Mouse (Mus musculus) intestine, embryonic 16.5 days (tissue): Measurements from ENCODE around the gene Ap1g2. TPM values are rescaled to one million over a fixed set of nuclear protein-coding genes. Genes with fewer than 3 reads are reported as not detected.

ENCODE experiments used
- ATAC-seq: fragments of 200-750 bp; cut with Nextera tagmentation; 2 replicates; pipeline ENCODE4 v1.8.0; 2017; ENCODE audit warnings: moderate TSS enrichment, moderate library complexity
- H3K27ac ChIP-seq: fragments of 300-500 bp; sonication (generic); 2 replicates; pipeline ENCODE4 v1.5.1; 2014; ENCODE audit warnings: mild to moderate bottlenecking, low read length
- H3K27me3 ChIP-seq: fragments of 300-500 bp; sonication (generic); replicated peaks from 2 replicates; pipeline ENCODE4 v1.6.1; 2014; ENCODE audit warnings: low read length, control low read depth, mixed read lengths; ENCODE audit not compliant: control insufficient read depth, insufficient read depth
- H3K36me3 ChIP-seq: fragments of 300-500 bp; sonication (generic); 2 replicates; pipeline ENCODE4 v1.6.1; 2014; ENCODE audit warnings: low read length, control low read depth; ENCODE audit not compliant: control insufficient read depth, insufficient read depth
- H3K4me1 ChIP-seq: fragments of 300-500 bp; sonication (generic); 2 replicates; pipeline ENCODE4 v1.6.1; 2014; ENCODE audit warnings: low read length, control low read depth, mixed read lengths; ENCODE audit not compliant: control insufficient read depth, insufficient read depth
- H3K4me2 ChIP-seq: fragments of 300-500 bp; sonication (generic); 2 replicates; pipeline ENCODE4 v1.6.1; 2014; ENCODE audit warnings: low read depth, low read length, control low read depth
- H3K4me3 ChIP-seq: fragments of 300-500 bp; sonication (generic); 2 replicates; pipeline ENCODE4 v1.5.1; 2014; ENCODE audit warnings: mild to moderate bottlenecking, low read length
- H3K9ac ChIP-seq: fragments of 300-500 bp; sonication (generic); 2 replicates; pipeline ENCODE4 v1.6.1; 2014; ENCODE audit warnings: low read depth, low read length
- H3K9me3 ChIP-seq: fragments of 300-500 bp; sonication (generic); 2 replicates; pipeline ENCODE4 v1.6.1; 2016; ENCODE audit warnings: low read length, control low read depth; ENCODE audit not compliant: control insufficient read depth
- WGBS: fragments of 180-500 bp; shearing (Covaris S2); extraction: QIAGEN DNeasy Blood & Tissue Kit; methylation state at CpG from one replicate; pipeline ENCODE4 v1.1.7; 2014; 5-methylcytosine and 5-hydroxymethylcytosine counted together
- polyA plus RNA-seq: library from polyadenylated mRNA; unstranded; fragments of >200 nt; fragmentation: Nextera tagmentation; extraction: Ambion mirVana; gene quantifications from 2 replicates; pipeline ENCODE4 v1.2.1, GENCODE M21; 2015

Gene Ap1g2
- polyA plus RNA-seq, 1 experiment from 2014 or later: 106 TPM

- Histone ChIP-seq H3K4me1 (no peaks in the 10 kb centered on the region), H3K36me3 (no peaks in the 10 kb centered on the region), H3K9ac (no peak overlapping the region), H3K27me3 (no peaks in the 10 kb centered on the region), H3K27ac (no peak overlapping the region), H3K4me2 (no peak overlapping the region), H3K4me3 (no peak overlapping the region), H3K9me3 (no peaks in the 10 kb centered on the region)
- ATAC-seq: no peak
- 80% methylated on average over 10 of the region's 10 CpGs for WGBS
Measured at GRCm38 (mm10) chr14:55054191-55054749, 52.1 kb downstream of the Ap1g2 start.

- H3K27me3 ChIP-seq: no peaks in the 10 kb centered on the region
- H3K9ac ChIP-seq: no peak overlapping the region
- WGBS: 82% methylated on average over 17 of the region's 17 CpGs
- H3K4me2 ChIP-seq: no peak overlapping the region
- H3K4me1 ChIP-seq: no peaks in the 10 kb centered on the region
- H3K9me3 ChIP-seq: no peaks in the 10 kb centered on the region
- ATAC-seq: no peak
- H3K36me3 ChIP-seq: no peaks in the 10 kb centered on the region
- no peak overlapping the region for H3K4me3 ChIP-seq
- no peak overlapping the region for H3K27ac ChIP-seq
Measured at GRCm38 (mm10) chr14:55053708-55054190, 52.6 kb downstream of the Ap1g2 start.

DNA sequence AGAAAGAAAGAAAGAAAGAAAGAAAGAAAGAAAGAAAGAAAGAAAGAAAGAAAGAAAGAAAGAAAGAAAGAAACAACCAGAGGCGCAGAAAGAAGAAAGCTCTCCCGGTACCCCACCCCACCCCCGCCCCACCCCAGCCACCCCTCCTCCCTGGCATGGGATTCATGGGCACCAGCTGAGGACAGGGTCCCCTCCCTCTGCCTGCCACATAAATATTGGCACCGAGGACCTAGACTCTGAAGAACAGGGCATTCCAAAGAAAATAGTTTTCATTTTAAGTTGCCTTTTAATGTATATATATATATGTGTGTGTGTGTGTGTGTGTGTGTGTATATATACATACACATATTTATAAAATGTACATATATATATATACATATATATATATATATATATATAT lies 53.3 kb downstream of the Ap1g2 start:
- WGBS: 70% methylated on average over 4 of the region's 4 CpGs
- Histone ChIP-seq H3K9ac (no peak overlapping the region), H3K27me3 (no peaks in the 10 kb centered on the region), H3K9me3 (no peaks in the 10 kb centered on the region), H3K4me1 (no peaks in the 10 kb centered on the region), H3K36me3 (no peaks in the 10 kb centered on the region), H3K4me3 (no peak overlapping the region), H3K27ac (no peak overlapping the region), H3K4me2 (no peak overlapping the region)
- no peak for ATAC-seq

DNA sequence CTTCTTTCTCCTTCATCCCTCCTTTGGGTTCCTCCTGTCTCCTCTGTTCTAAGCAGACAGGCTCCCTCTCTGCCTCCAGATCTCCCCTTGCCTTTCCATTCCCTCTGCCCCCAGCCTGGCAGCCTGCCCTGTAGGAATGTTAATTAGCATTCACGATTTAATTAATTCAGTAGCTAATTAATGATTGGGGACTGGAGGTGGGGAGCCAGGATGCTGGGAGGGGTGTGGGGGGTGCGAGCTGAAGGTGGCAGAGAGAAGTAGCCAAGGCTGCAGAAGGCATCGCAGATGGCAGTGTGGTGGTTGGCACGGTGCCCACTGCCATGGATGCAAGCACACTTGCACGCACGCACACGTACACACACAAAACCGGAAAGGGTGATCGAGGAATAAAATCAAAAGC lies 53.9 kb downstream of the Ap1g2 start:
- no peak overlapping the region for H3K4me3 ChIP-seq
- no peaks in the 10 kb centered on the region for H3K36me3 ChIP-seq
- H3K4me1 ChIP-seq: no peaks in the 10 kb centered on the region
- H3K4me2 ChIP-seq: no peak overlapping the region
- ATAC-seq: no peak
- 81% methylated on average over 9 of the region's 9 CpGs for WGBS
- no peaks in the 10 kb centered on the region for H3K27me3 ChIP-seq
- no peaks in the 10 kb centered on the region for H3K9me3 ChIP-seq
- H3K9ac ChIP-seq: no peak overlapping the region
- no peak overlapping the region for H3K27ac ChIP-seq

Other genes with a start within 250 kb of the Ap1g2 start
- gene Homez, start 235.6 kb downstream of the Ap1g2 start, polyA plus RNA-seq: 6.1 and 10.2 TPM in 2 replicates
- gene Ppp1r3e, start 229.0 kb downstream of the Ap1g2 start, polyA plus RNA-seq: 1.4 and 1.8 TPM in 2 replicates
- gene Bcl2l2, start 223.2 kb downstream of the Ap1g2 start, polyA plus RNA-seq: 5.1 and 5.8 TPM in 2 replicates
- 0.49 and 0.76 TPM in 2 replicates for gene Gm20521, start 223.2 kb downstream of the Ap1g2 start, polyA plus RNA-seq
- gene Pabpn1, start 214.1 kb downstream of the Ap1g2 start, polyA plus RNA-seq: 79.8 and 84.7 TPM in 2 replicates
- 21.2 and 23.8 TPM in 2 replicates for gene Slc22a17, start 193.5 kb downstream of the Ap1g2 start, polyA plus RNA-seq
- gene Efs, start 180.5 kb downstream of the Ap1g2 start, polyA plus RNA-seq: 17.1 and 18.0 TPM in 2 replicates
- 0.12 TPM in 1 of 2 replicates, not detected in the other for gene Il25, start 173.9 kb downstream of the Ap1g2 start, polyA plus RNA-seq
- gene Cmtm5, start 170.3 kb downstream of the Ap1g2 start, polyA plus RNA-seq: 2.0 and 2.8 TPM in 2 replicates
- gene Myh6, start 139.7 kb downstream of the Ap1g2 start, polyA plus RNA-seq: 0.46 and 0.77 TPM in 2 replicates
- gene Gm17428, start 129.7 kb downstream of the Ap1g2 start, polyA plus RNA-seq: not detected in 2 replicates
- gene Myh7, start 112.0 kb downstream of the Ap1g2 start, polyA plus RNA-seq: 2.6 and 4.1 TPM in 2 replicates
- gene Ngdn, start 91.1 kb downstream of the Ap1g2 start, polyA plus RNA-seq: 87.2 and 89.2 TPM in 2 replicates
- 2.7 and 3.0 TPM in 2 replicates for gene Zfhx2, start 14.3 kb downstream of the Ap1g2 start, polyA plus RNA-seq
- 17.9 and 20.7 TPM in 2 replicates for gene Thtpa, start 11.8 kb downstream of the Ap1g2 start, polyA plus RNA-seq
- 0.82 and 1.2 TPM in 2 replicates for gene Jph4, start 10.3 kb upstream of the Ap1g2 start, polyA plus RNA-seq
- 0.28 and 0.37 TPM in 2 replicates for gene Dhrs2, start 115.4 kb upstream of the Ap1g2 start, polyA plus RNA-seq